Mouse (Mus musculus) liver, adult 2 months (tissue): ENCODE data around the gene Sez6l.

ENCODE experiments used
- CTCF ChIP-seq: fragments of 200-500 bp; IDR thresholded peaks from 2 replicates; pipeline ENCODE4 v1.5.1; 2011; ENCODE audit warnings: low read depth, low read length, control low read depth
- POLR2A ChIP-seq: fragments of 200-500 bp; IDR thresholded peaks from 2 replicates; pipeline ENCODE4 v1.6.1; 2011; ENCODE audit warnings: low read length, control low read depth; ENCODE audit not compliant: insufficient read depth; ENCODE audit errors: extremely low read depth

- TF ChIP-seq CTCF: no peak
- TF ChIP-seq POLR2A: no peak
Observed at GRCm38 (mm10) chr5:112382641-112383330, 194.2 kb downstream of the Sez6l start.
